Mouse (Mus musculus): Measurements from ENCODE around the gene Hacd3.

Hacd3 gene

GRCm38 (mm10) chr9:64952055-64952454 is 69.4 kb downstream of the Hacd3 start:
- in situ Hi-C loops (cut with MboI, MseI), result no loop called here

GRCm38 (mm10) chr9:64951161-64951657 is 70.3 kb downstream of the Hacd3 start, which contains the start of gene Slc24a1:
Gene Slc24a1, minus strand, starts transcription at chr9:64951607.
- in situ Hi-C loops (cut with MboI, MseI), result no loop called here

GRCm38 (mm10) chr9:64947483-64948095 is 73.9 kb downstream of the Hacd3 start:
- in situ Hi-C loops (cut with MboI, MseI), result no loop called here

GRCm38 (mm10) chr9:64943997-64944396 is 77.5 kb downstream of the Hacd3 start:
- in situ Hi-C loops (cut with MboI, MseI), result no loop called here

GRCm38 (mm10) chr9:64941650-64942049 is 79.8 kb downstream of the Hacd3 start:
- in situ Hi-C loops (cut with MboI, MseI), result no loop called here

GRCm38 (mm10) chr9:64940731-64941346 is 80.7 kb downstream of the Hacd3 start:
- in situ Hi-C loops (cut with MboI, MseI), result no loop called here

- in situ Hi-C loops (cut with MboI, MseI), result no loop called here
These were observed 81.7 kb downstream of the Hacd3 start for GRCm38 (mm10) chr9:64939790-64940189.

- in situ Hi-C loops (cut with MboI, MseI), result no loop called here
These were observed 82.2 kb downstream of the Hacd3 start for GRCm38 (mm10) chr9:64939281-64939680.

- in situ Hi-C loops (cut with MboI, MseI), result no loop called here
These were observed 83.0 kb downstream of the Hacd3 start for GRCm38 (mm10) chr9:64938535-64938934.

GRCm38 (mm10) chr9:64937491-64937890 is 84.0 kb downstream of the Hacd3 start:
- in situ Hi-C loops (cut with MboI, MseI), result no loop called here

Data from regulatory T cell (primary cell).